Mouse (Mus musculus): ENCODE measurements around the gene Trim2. TPM values are rescaled to one million over a fixed set of nuclear protein-coding genes. Genes with fewer than 3 reads are reported as not detected.

Gene Trim2
- polyA plus RNA-seq, 1 experiment from 2014 or later, result 23.0 TPM

DNA sequence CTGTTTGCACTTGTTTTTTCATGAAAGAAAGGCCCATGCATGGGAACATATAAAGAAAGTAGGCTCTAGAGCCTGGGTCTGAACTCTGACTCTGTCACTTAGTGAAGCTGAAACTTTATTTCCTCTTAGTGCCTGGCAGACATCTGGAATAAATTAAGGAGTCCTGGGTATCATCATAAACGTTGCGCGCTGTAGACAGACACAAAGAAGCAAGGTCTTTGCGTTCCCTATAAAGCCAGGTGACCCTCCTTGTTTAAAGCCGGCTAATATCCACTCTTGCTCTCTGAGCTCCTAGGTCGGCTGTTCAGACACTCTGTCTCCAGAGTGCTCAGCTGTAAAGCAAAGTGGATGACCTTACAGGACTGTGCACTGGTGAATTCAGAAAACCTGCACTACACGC, 165.7 kb downstream of the Trim2 start:
- Histone ChIP-seq H3K27me3 (ENCODE audit: insufficient read depth, low read length) (no peaks in the 10 kb centered on the region), H3K9ac (ENCODE audit: low read depth, low read length) (no peak overlapping the region), H3K4me2 (ENCODE audit: low read length) (no peak overlapping the region), H3K27ac (no peak overlapping the region), H3K9me3 (replicated peaks; ENCODE audit: low read length) (no peaks in the 10 kb centered on the region), H3K4me1 (replicated peaks; ENCODE audit: insufficient read depth, low read length) (no peaks in the 10 kb centered on the region), H3K4me3 (replicated peaks; ENCODE audit: low read depth, low read length) (no peak overlapping the region), H3K36me3 (ENCODE audit: insufficient read depth, low read length) (no peaks in the 10 kb centered on the region)
- ATAC-seq (replicated peaks; ENCODE audit: low FRiP score, low read depth) (no peak), DNase-seq (ENCODE audit: low spot score) (no peak)
- WGBS, result 51% methylated on average over 7 of the region's 7 CpGs
- TF ChIP-seq CTCF (IDR thresholded peaks at IDR 0.05; ENCODE audit: low read depth), result no peak

DNA sequence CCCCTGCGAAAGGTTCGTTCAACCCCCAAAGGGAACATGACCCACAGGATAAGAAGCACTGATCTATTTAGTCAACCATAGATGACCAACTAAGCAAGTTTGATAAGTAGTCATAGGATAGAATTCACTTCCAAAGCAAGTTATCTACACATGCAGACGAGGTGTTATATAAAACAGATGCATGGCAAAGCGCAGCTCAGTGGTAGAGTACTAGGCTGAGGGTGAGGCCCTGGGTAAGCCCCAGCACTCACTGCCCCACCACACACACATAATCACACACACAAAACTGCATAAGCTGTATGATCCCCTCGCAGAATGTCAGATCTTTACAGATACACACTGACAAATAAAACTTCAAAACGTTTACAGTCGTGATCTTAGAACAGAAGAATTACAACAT, 170.2 kb downstream of the Trim2 start:
- H3K4me2 ChIP-seq (ENCODE audit: low read length), result no peak overlapping the region
- no peak for TF ChIP-seq CTCF (IDR thresholded peaks at IDR 0.05; ENCODE audit: low read depth)
- ATAC-seq (replicated peaks; ENCODE audit: low FRiP score, low read depth) (no peak), DNase-seq (ENCODE audit: low spot score) (no peak)
- H3K9ac ChIP-seq (ENCODE audit: low read depth, low read length), result no peak overlapping the region
- no peak overlapping the region for H3K4me3 ChIP-seq (replicated peaks; ENCODE audit: low read depth, low read length)
- 85% methylated on average over 7 of the region's 7 CpGs for WGBS
- H3K36me3 ChIP-seq (ENCODE audit: insufficient read depth, low read length), result no peaks in the 10 kb centered on the region
- H3K9me3 ChIP-seq (replicated peaks; ENCODE audit: low read length), result no peaks in the 10 kb centered on the region
- H3K4me1 ChIP-seq (replicated peaks; ENCODE audit: insufficient read depth, low read length), result no peaks in the 10 kb centered on the region
- no peak overlapping the region for H3K27ac ChIP-seq
- no peaks in the 10 kb centered on the region for H3K27me3 ChIP-seq (ENCODE audit: insufficient read depth, low read length)

- no peak for DNase-seq (ENCODE audit: low spot score)
- Histone ChIP-seq H3K27ac (no peak overlapping the region), H3K27me3 (ENCODE audit: insufficient read depth, low read length) (no peaks in the 10 kb centered on the region), H3K4me2 (ENCODE audit: low read length) (no peak overlapping the region), H3K9me3 (replicated peaks; ENCODE audit: low read length) (no peaks in the 10 kb centered on the region), H3K4me3 (replicated peaks; ENCODE audit: low read depth, low read length) (no peak overlapping the region), H3K9ac (ENCODE audit: low read depth, low read length) (no peak overlapping the region), H3K4me1 (replicated peaks; ENCODE audit: insufficient read depth, low read length) (no peaks in the 10 kb centered on the region), H3K36me3 (ENCODE audit: insufficient read depth, low read length) (no peaks in the 10 kb centered on the region)
- WGBS, result 60% methylated on average over 6 of the region's 6 CpGs
- no peak for TF ChIP-seq CTCF (IDR thresholded peaks at IDR 0.05; ENCODE audit: low read depth)
- ATAC-seq (replicated peaks; ENCODE audit: low FRiP score, low read depth), result no peak
Measured at GRCm38 (mm10) chr3:84135933-84136332, 170.7 kb downstream of the Trim2 start.

- no peak overlapping the region for H3K4me3 ChIP-seq (replicated peaks; ENCODE audit: low read depth, low read length)
- H3K27ac ChIP-seq, result no peak overlapping the region
- no peaks in the 10 kb centered on the region for H3K9me3 ChIP-seq (replicated peaks; ENCODE audit: low read length)
- ATAC-seq (replicated peaks; ENCODE audit: low FRiP score, low read depth) (0 out of 2 replicates have a peak, but pooled peaks have one; percentile 43), DNase-seq (ENCODE audit: low spot score) (no peak)
- no peak for TF ChIP-seq CTCF (IDR thresholded peaks at IDR 0.05; ENCODE audit: low read depth)
- no peaks in the 10 kb centered on the region for H3K4me1 ChIP-seq (replicated peaks; ENCODE audit: insufficient read depth, low read length)
- H3K36me3 ChIP-seq (ENCODE audit: insufficient read depth, low read length), result no peaks in the 10 kb centered on the region
- H3K4me2 ChIP-seq (ENCODE audit: low read length), result no peak overlapping the region
- WGBS, result 29% methylated on average over 9 of the region's 9 CpGs
- H3K9ac ChIP-seq (ENCODE audit: low read depth, low read length), result no peak overlapping the region
- no peaks in the 10 kb centered on the region for H3K27me3 ChIP-seq (ENCODE audit: insufficient read depth, low read length)
Measured at GRCm38 (mm10) chr3:84135387-84135786, 171.3 kb downstream of the Trim2 start.

DNA sequence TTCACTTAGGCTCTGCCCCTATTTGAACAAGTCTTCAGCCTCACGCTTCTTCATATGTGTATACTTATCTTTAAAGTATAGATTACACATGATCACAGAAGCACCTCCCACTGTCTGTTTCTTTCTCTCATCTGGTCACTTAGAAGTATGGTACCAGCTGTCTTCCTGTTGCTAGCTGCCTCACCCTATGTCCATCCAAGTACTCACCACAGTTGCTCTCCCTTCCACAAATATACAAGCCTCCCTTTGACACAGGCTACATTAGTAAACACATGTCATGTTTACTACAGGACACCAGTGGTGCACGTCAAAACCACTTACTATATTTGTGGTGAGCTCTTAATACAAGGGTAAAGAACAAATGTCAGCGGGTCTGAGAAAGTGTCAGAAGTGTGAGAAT, 175.3 kb downstream of the Trim2 start:
- DNase-seq (ENCODE audit: low spot score) (no peak), ATAC-seq (replicated peaks; ENCODE audit: low FRiP score, low read depth) (no peak)
- Histone ChIP-seq H3K4me1 (replicated peaks; ENCODE audit: insufficient read depth, low read length) (peaks cover 10% of the 10 kb centered on the region; the same call in 1 of the 2 replicates), H3K27ac (no peak overlapping the region), H3K36me3 (ENCODE audit: insufficient read depth, low read length) (no peaks in the 10 kb centered on the region), H3K4me3 (replicated peaks; ENCODE audit: low read depth, low read length) (no peak overlapping the region), H3K4me2 (ENCODE audit: low read length) (no peak overlapping the region), H3K9ac (ENCODE audit: low read depth, low read length) (no peak overlapping the region), H3K9me3 (replicated peaks; ENCODE audit: low read length) (no peaks in the 10 kb centered on the region), H3K27me3 (ENCODE audit: insufficient read depth, low read length) (no peaks in the 10 kb centered on the region)
- no peak for TF ChIP-seq CTCF (IDR thresholded peaks at IDR 0.05; ENCODE audit: low read depth)
- WGBS, result 93% methylated on average over 3 of the region's 3 CpGs

DNA sequence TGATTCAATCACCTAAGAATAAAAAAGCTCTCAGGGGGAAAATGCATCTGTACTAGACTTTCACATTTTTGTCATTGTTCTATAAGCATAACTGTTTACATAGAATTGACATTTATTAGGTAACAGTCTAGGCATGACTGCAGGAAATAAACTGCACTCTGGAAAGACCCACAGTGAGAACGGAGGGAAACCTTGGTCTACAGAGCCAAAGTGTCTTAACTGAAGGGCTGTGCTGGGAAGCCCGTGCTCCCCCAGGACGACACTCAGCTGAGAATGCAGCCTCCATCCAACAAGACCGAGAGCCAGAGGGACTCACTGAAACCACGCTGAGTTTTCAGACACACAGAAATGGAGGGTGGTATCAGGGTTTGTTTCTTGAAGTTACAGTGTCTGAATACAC, 175.9 kb downstream of the Trim2 start:
- no peak overlapping the region for H3K4me2 ChIP-seq (ENCODE audit: low read length)
- TF ChIP-seq CTCF (IDR thresholded peaks at IDR 0.05; ENCODE audit: low read depth), result no peak
- DNase-seq (ENCODE audit: low spot score) (no peak), ATAC-seq (replicated peaks; ENCODE audit: low FRiP score, low read depth) (no peak)
- 70% methylated on average over 5 of the region's 5 CpGs for WGBS
- no peak overlapping the region for H3K4me3 ChIP-seq (replicated peaks; ENCODE audit: low read depth, low read length)
- H3K27me3 ChIP-seq (ENCODE audit: insufficient read depth, low read length), result no peaks in the 10 kb centered on the region
- no peaks in the 10 kb centered on the region for H3K9me3 ChIP-seq (replicated peaks; ENCODE audit: low read length)
- H3K4me1 ChIP-seq (replicated peaks; ENCODE audit: insufficient read depth, low read length), result peaks cover 10% of the 10 kb centered on the region; the same call in 1 of the 2 replicates
- no peak overlapping the region for H3K27ac ChIP-seq
- H3K9ac ChIP-seq (ENCODE audit: low read depth, low read length), result no peak overlapping the region
- H3K36me3 ChIP-seq (ENCODE audit: insufficient read depth, low read length), result no peaks in the 10 kb centered on the region

Data from kidney, postnatal 0 days (tissue).